In genomic region chr8:87689192-87689591, GRCm38 (mm10) we compare ENCODE assay signal across 12 mouse cellular contexts.
A peak's percentile ranks its signal among the peaks of the same experiment; 100 is the strongest.
DNase-seq lines count a peak whose midpoint lies in the region; ATAC-seq and TF ChIP-seq lines count a peak whose summit lies in the region.
"Had no signal": no experiment of that assay in that cellular context is flagged by ENCODE, and none has a peak within 500 bp of the region (broad histone marks: within the 10 kb centered on the region; RNA-seq: fewer than 3 reads in every experiment).

No protein-coding gene starts in this region.

- peak overlapping the region; percentile 92 for H3K27ac ChIP-seq in forebrain, embryonic 13.5 days
- H3K27ac ChIP-seq in limb, embryonic 10.5 days = 0 out of 2 replicates have a peak overlapping the region, but pooled peaks have one; percentile 21
- no peak overlapping the region for H3K27ac ChIP-seq in heart, embryonic 11.5 days (ENCODE audit: low read depth, low read length)

- H3K9me3 ChIP-seq in E14TG2a.4 (ENCODE audit: low read length) = no peaks in the 10 kb centered on the region
- no peaks in the 10 kb centered on the region for H3K9me3 ChIP-seq in forebrain, embryonic 13.5 days (replicated peaks)
- H3K9me3 ChIP-seq in limb, embryonic 10.5 days (replicated peaks) = no peaks in the 10 kb centered on the region
- no peaks in the 10 kb centered on the region for H3K9me3 ChIP-seq in heart, embryonic 11.5 days (replicated peaks; ENCODE audit: control insufficient read depth, low read length)

- H3K4me3 ChIP-seq in E14TG2a.4 (replicated peaks; ENCODE audit: low read length) = peak overlapping the region; percentile 67
- H3K4me3 ChIP-seq in forebrain, embryonic 13.5 days = no peak overlapping the region
- H3K4me3 ChIP-seq in limb, embryonic 10.5 days = no peak overlapping the region
- no peak overlapping the region for H3K4me3 ChIP-seq in heart, embryonic 11.5 days (ENCODE audit: low read depth, low read length)

- peak; percentile 41 for ATAC-seq in forebrain, embryonic 13.5 days
- no peak for ATAC-seq in heart, embryonic 11.5 days (replicated peaks; ENCODE audit: insufficient number of reproducible peaks, low FRiP score, low TSS enrichment)
- ATAC-seq: inflammation-experienced regulatory T-cells, adult 6 months; liver, postnatal 0 days had no signal

- H3K4me1 ChIP-seq in E14TG2a.4 (replicated peaks; ENCODE audit: low read depth, low read length) = peaks cover 84% of the 10 kb centered on the region
- H3K4me1 ChIP-seq in forebrain, embryonic 13.5 days = peaks cover 91% of the 10 kb centered on the region
- peaks cover 62% of the 10 kb centered on the region for H3K4me1 ChIP-seq in limb, embryonic 10.5 days
- H3K4me1 ChIP-seq in heart, embryonic 11.5 days (ENCODE audit: control insufficient read depth, insufficient read depth, low read length) = peaks cover 26% of the 10 kb centered on the region

- DNase-seq in cerebellum, adult 11 months = peak; percentile 65
- DNase-seq in limb, embryonic 10.5 days (ENCODE audit: low spot score) = no peak
- no peak for DNase-seq in spleen, adult 12 weeks (ENCODE audit: low spot score)
- DNase-seq in lung, postnatal 36 days = no peak
- DNase-seq in adrenal gland, adult 18-20 months (ENCODE audit: low spot score in 2 of 2) = no peak
- DNase-seq: kidney, postnatal 4 days; liver, postnatal 0 days; thymus, postnatal 25 days had no signal

- WGBS in forebrain, embryonic 13.5 days = 49% methylated on average over 6 of the region's 6 CpGs
- WGBS in limb, embryonic 10.5 days = 72% methylated on average over 6 of the region's 6 CpGs
- 65% methylated on average over 6 of the region's 6 CpGs for WGBS in heart, embryonic 11.5 days (ENCODE audit: insufficient replicate concordance)

- TF ChIP-seq CTCF in E14TG2a.4 (conservative IDR thresholded peaks at IDR 0.05; ENCODE audit: low read length) = no peak

- 0 out of 2 replicates have a peak overlapping the region, but pooled peaks have one; percentile 60 for H3K9ac ChIP-seq in forebrain, embryonic 13.5 days
- no peak overlapping the region for H3K9ac ChIP-seq in heart, embryonic 11.5 days (ENCODE audit: low read depth, low read length)
- H3K9ac ChIP-seq: liver, postnatal 0 days had no signal

- H3K4me2 ChIP-seq in forebrain, embryonic 13.5 days = no peak overlapping the region
- no peak overlapping the region for H3K4me2 ChIP-seq in heart, embryonic 11.5 days

- no peaks in the 10 kb centered on the region; the same call in 1 of the 2 replicates for H3K27me3 ChIP-seq in E14TG2a.4 (ENCODE audit: insufficient read depth, low read length)
- no peaks in the 10 kb centered on the region for H3K27me3 ChIP-seq in forebrain, embryonic 13.5 days
- H3K27me3 ChIP-seq in limb, embryonic 10.5 days (ENCODE audit: low read depth, poor library complexity, severe bottlenecking) = no peaks in the 10 kb centered on the region
- peaks cover 9% of the 10 kb centered on the region; the same call in 1 of the 2 replicates for H3K27me3 ChIP-seq in heart, embryonic 11.5 days (ENCODE audit: control insufficient read depth, insufficient read depth, low read length)

- peaks cover 28% of the 10 kb centered on the region for H3K36me3 ChIP-seq in E14TG2a.4 (ENCODE audit: insufficient read depth, low read length)
- 0 out of 2 replicates have a peak, but pooled peaks cover 7% of the 10 kb centered on the region for H3K36me3 ChIP-seq in forebrain, embryonic 13.5 days (ENCODE audit: poor library complexity, severe bottlenecking)
- peaks cover 41% of the 10 kb centered on the region for H3K36me3 ChIP-seq in limb, embryonic 10.5 days
- H3K36me3 ChIP-seq in heart, embryonic 11.5 days (ENCODE audit: control insufficient read depth, insufficient read depth, low read length) = no peaks in the 10 kb centered on the region; the same call in 1 of the 2 replicates
